Mouse (Mus musculus): ENCODE measurements at regions not wholly inside any gene's neighbourhood (a gene's known extent, or its start where the extent isn't known, plus 50 kb on each side); places are given as distances from the start of the nearest gene placed in this dataset.
"Not testable (repeated sequence)": the region's sequence is repeated elsewhere in the genome, so short reads cannot be mapped to it uniquely, and the experiment has no call there.

- ATAC-seq (replicated peaks; ENCODE audit: low FRiP score, low TSS enrichment, poor library complexity, severe bottlenecking): no peak
Measured at GRCm38 (mm10) chr3:152040751-152041150, 125.3 kb downstream of the Gipc2 start.

- ATAC-seq (replicated peaks; ENCODE audit: low FRiP score, low TSS enrichment, poor library complexity, severe bottlenecking): not testable (repeated sequence)
Measured at GRCm38 (mm10) chr3:152036819-152037218, 129.2 kb downstream of the Gipc2 start.

GRCm38 (mm10) chr3:152035416-152035815 is 130.6 kb downstream of the Gipc2 start:
- no peak for ATAC-seq (replicated peaks; ENCODE audit: low FRiP score, low TSS enrichment, poor library complexity, severe bottlenecking)

DNA sequence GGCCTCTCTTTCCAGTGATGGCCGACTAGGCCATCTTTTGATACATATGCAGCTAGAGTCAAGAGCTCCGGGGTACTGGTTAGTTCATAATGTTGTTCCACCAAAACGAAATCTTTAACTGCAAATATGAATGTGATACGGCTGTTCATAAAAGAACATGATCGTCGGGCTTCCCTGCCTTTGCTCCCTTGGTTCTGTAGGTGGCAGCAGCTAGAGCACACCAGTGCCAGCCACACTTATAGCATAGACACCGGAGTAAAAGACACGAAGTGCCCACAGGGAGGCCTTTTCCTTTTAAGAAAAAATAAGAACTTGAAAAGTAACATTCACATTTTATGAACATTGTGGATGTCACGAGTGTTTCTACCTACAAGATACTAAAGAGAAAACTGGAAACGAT is 131.3 kb downstream of the Gipc2 start:
- ATAC-seq (replicated peaks; ENCODE audit: low FRiP score, low TSS enrichment, poor library complexity, severe bottlenecking): no peak

GRCm38 (mm10) chr3:152034221-152034620 is 131.8 kb downstream of the Gipc2 start:
- no peak for ATAC-seq (replicated peaks; ENCODE audit: low FRiP score, low TSS enrichment, poor library complexity, severe bottlenecking)

DNA sequence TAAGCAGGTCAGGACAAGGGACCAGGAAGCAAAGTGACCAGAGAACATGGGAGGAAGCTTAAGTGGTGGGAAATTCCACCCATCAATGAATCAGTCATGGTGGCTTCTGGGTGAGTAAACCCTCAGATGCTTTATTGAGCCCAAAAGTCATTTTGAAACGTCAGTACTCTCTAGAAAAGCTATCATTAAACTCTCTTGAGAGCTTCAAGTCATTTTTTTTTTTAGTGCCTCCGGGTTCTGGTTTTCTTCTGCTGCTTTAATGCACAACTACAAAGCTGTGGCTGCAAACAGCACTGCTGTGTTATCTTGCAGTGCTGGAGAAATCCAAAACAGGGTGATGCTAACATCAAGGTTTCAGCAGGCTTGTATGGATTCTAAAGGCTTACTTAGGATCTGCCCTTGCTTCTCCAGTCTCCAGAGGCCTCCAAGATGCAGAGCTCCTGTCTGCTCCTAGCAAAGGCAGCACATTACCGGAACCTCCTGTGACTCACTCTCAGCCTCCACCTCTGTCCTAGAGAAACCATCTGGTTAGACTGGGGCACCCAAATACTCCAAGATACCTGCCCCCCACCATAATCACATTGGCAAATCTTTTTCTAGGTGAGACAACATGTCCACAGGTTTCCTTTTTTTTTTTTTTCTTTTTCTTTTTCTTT is 133.2 kb downstream of the Gipc2 start:
- ATAC-seq (replicated peaks; ENCODE audit: low FRiP score, low TSS enrichment, poor library complexity, severe bottlenecking): no peak

- no peak for ATAC-seq (replicated peaks; ENCODE audit: low FRiP score, low TSS enrichment, poor library complexity, severe bottlenecking)
Measured at GRCm38 (mm10) chr3:152028695-152029094, 137.3 kb downstream of the Gipc2 start.

- ATAC-seq (replicated peaks; ENCODE audit: low FRiP score, low TSS enrichment, poor library complexity, severe bottlenecking): no peak
Measured at GRCm38 (mm10) chr3:152026034-152026433, 140.0 kb downstream of the Gipc2 start.

- ATAC-seq (replicated peaks; ENCODE audit: low FRiP score, low TSS enrichment, poor library complexity, severe bottlenecking): no peak
Measured at GRCm38 (mm10) chr3:152025122-152025521, 140.9 kb downstream of the Gipc2 start.

- ATAC-seq (replicated peaks; ENCODE audit: low FRiP score, low TSS enrichment, poor library complexity, severe bottlenecking): no peak
Measured at GRCm38 (mm10) chr3:152006747-152007146, 159.3 kb downstream of the Gipc2 start.

GRCm38 (mm10) chr3:152005366-152006025 is 160.5 kb downstream of the Gipc2 start:
- no peak for ATAC-seq (replicated peaks; ENCODE audit: low FRiP score, low TSS enrichment, poor library complexity, severe bottlenecking)

DNA sequence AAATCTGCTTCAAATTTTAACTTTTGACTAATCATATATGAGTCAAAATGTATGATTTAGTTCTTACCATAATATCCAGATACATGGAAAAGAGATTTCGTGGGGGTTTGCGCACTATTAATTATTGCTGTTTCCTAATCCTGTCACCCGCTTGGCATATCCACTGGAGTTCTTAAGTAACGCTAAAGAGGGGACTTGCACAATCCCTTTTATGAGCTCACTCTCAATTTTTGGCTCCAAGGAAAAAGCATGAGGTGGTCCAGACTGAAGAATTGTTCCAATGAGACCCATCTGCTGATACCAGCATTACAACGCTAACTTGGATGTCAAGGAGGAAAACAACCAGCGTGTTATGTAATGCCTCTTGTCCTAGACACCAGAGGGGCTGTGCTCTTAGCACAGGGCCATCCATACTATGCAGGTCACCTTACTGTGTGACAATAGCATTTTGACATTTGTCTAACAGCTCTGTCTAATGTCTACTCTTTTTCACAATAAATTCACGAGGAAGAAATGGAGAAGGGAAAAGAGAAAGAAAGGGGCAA is 161.5 kb downstream of the Gipc2 start:
- no peak for ATAC-seq (replicated peaks; ENCODE audit: low FRiP score, low TSS enrichment, poor library complexity, severe bottlenecking)

- no peak for ATAC-seq (replicated peaks; ENCODE audit: low FRiP score, low TSS enrichment, poor library complexity, severe bottlenecking)
Measured at GRCm38 (mm10) chr3:151997534-151998107, 160.2 kb upstream of the Ptgfr start.

GRCm38 (mm10) chr3:151997111-151997510 is 159.7 kb upstream of the Ptgfr start:
- no peak for ATAC-seq (replicated peaks; ENCODE audit: low FRiP score, low TSS enrichment, poor library complexity, severe bottlenecking)

DNA sequence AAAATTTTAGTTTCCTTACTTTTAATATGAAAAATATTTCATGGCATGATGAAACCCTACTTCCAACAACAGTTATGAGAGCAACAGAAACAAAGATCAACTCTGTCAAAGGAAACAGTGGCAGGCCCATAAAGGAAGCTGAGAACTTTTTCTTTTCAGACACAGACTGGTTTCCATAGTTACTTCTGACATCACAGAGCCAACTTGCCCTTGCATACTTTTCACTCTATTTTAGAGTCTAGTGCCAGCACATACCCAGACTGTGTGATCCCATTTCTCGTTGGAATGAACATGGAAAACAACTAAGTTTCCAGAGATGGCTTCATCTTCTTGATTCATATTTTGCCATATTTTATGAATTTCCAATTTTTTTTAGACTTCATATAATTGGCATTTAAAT is 150.8 kb upstream of the Ptgfr start:
- no peak for ATAC-seq (replicated peaks; ENCODE audit: low FRiP score, low TSS enrichment, poor library complexity, severe bottlenecking)

- ATAC-seq (replicated peaks; ENCODE audit: low FRiP score, low TSS enrichment, poor library complexity, severe bottlenecking): no peak
Measured at GRCm38 (mm10) chr3:151978136-151978535, 140.7 kb upstream of the Ptgfr start.

GRCm38 (mm10) chr3:151977651-151978050 is 140.2 kb upstream of the Ptgfr start:
- ATAC-seq (replicated peaks; ENCODE audit: low FRiP score, low TSS enrichment, poor library complexity, severe bottlenecking): no peak

- no peak for ATAC-seq (replicated peaks; ENCODE audit: low FRiP score, low TSS enrichment, poor library complexity, severe bottlenecking)
Measured at GRCm38 (mm10) chr3:151949865-151950264, 112.4 kb upstream of the Ptgfr start.

- no peak for ATAC-seq (replicated peaks; ENCODE audit: low FRiP score, low TSS enrichment, poor library complexity, severe bottlenecking)
Measured at GRCm38 (mm10) chr3:151948015-151948645, 110.7 kb upstream of the Ptgfr start.

GRCm38 (mm10) chr3:151945916-151946315 is 108.5 kb upstream of the Ptgfr start:
- no peak for ATAC-seq (replicated peaks; ENCODE audit: low FRiP score, low TSS enrichment, poor library complexity, severe bottlenecking)
